In genomic region chr13:98868236-98868923, GRCm38 (mm10) we compare ENCODE assay signal across 11 mouse cellular contexts. TPM values are rescaled to one million over a fixed set of nuclear protein-coding genes. Genes with fewer than 3 reads are reported as not detected.
DNase-seq lines count a peak whose midpoint lies in the region; ATAC-seq and TF ChIP-seq lines count a peak whose summit lies in the region.
"Had no signal": no experiment of that assay in that cellular context is flagged by ENCODE, and none has a peak within 500 bp of the region (broad histone marks: within the 10 kb centered on the region; RNA-seq: fewer than 3 reads in every experiment).

No protein-coding gene starts in this region.

- no peaks in the 10 kb centered on the region for H3K9me3 ChIP-seq in kidney, embryonic 15.5 days (replicated peaks)
- H3K9me3 ChIP-seq in intestine, embryonic 16.5 days (ENCODE audit: control insufficient read depth, low read length) = no peaks in the 10 kb centered on the region
- H3K9me3 ChIP-seq: embryonic facial prominence, embryonic 10.5 days; hindbrain, embryonic 10.5 days; liver, embryonic 13.5 days had no signal

- TF ChIP-seq CTCF in kidney, adult 2 months (conservative IDR thresholded peaks at IDR 0.05; ENCODE audit: insufficient read depth, insufficient read length, low read depth, low read length) = no peak
- TF ChIP-seq CTCF in C2C12 (IDR thresholded peaks at IDR 0.05; ENCODE audit: control insufficient read depth, insufficient read depth, insufficient read length) = no peak

- WGBS in kidney, adult 2 months = 66% methylated on average over 9 of the region's 9 CpGs
- WGBS in kidney, embryonic 15.5 days = 86% methylated on average over 9 of the region's 9 CpGs
- WGBS in intestine, embryonic 16.5 days = 83% methylated on average over 9 of the region's 9 CpGs

- peaks cover 14% of the 10 kb centered on the region for H3K79me3 ChIP-seq in C2C12 (ENCODE audit: low read depth)

- peaks cover 18% of the 10 kb centered on the region for H3K36me3 ChIP-seq in kidney, adult 2 months (ENCODE audit: control insufficient read depth, insufficient read depth, low read length)
- peaks cover 98% of the 10 kb centered on the region for H3K36me3 ChIP-seq in kidney, embryonic 15.5 days
- H3K36me3 ChIP-seq in C2C12 (ENCODE audit: control insufficient read depth, insufficient read depth) = peaks cover 97% of the 10 kb centered on the region
- H3K36me3 ChIP-seq in intestine, embryonic 16.5 days (ENCODE audit: control insufficient read depth, insufficient read depth, low read length) = peaks cover 18% of the 10 kb centered on the region

- H3K27me3 ChIP-seq in kidney, adult 2 months (replicated peaks; ENCODE audit: control insufficient read depth, insufficient read depth, low read length) = no peaks in the 10 kb centered on the region
- H3K27me3 ChIP-seq in kidney, embryonic 15.5 days = no peaks in the 10 kb centered on the region
- H3K27me3 ChIP-seq in C2C12 (ENCODE audit: control insufficient read depth, insufficient read depth, insufficient read length) = no peaks in the 10 kb centered on the region
- H3K27me3 ChIP-seq in intestine, embryonic 16.5 days (replicated peaks; ENCODE audit: control insufficient read depth, insufficient read depth, low read length) = no peaks in the 10 kb centered on the region
- H3K27me3 ChIP-seq: liver, embryonic 13.5 days had no signal

- TF ChIP-seq POLR2A in kidney, adult 2 months (IDR thresholded peaks at IDR 0.05; ENCODE audit: low read depth, low read length) = no peak

- no peak overlapping the region for H3ac ChIP-seq in C2C12 (ENCODE audit: control insufficient read depth, insufficient read length, low read depth)

- peaks cover 25% of the 10 kb centered on the region for H3K79me2 ChIP-seq in C2C12 (ENCODE audit: control insufficient read depth, insufficient read depth)

- H3K4me3 ChIP-seq in kidney, adult 2 months (ENCODE audit: insufficient read depth, low read depth, low read length) = no peak overlapping the region
- H3K4me3 ChIP-seq in kidney, embryonic 15.5 days (replicated peaks) = no peak overlapping the region
- H3K4me3 ChIP-seq in C2C12 (ENCODE audit: insufficient read depth, poor library complexity, severe bottlenecking) = no peak overlapping the region
- H3K4me3 ChIP-seq in intestine, embryonic 16.5 days (ENCODE audit: low read length) = no peak overlapping the region
- H3K4me3 ChIP-seq: embryonic facial prominence, embryonic 10.5 days; hindbrain, embryonic 10.5 days; liver, embryonic 13.5 days had no signal

- no peak overlapping the region for H3K9ac ChIP-seq in kidney, embryonic 15.5 days
- H3K9ac ChIP-seq in intestine, embryonic 16.5 days (ENCODE audit: low read depth, low read length) = no peak overlapping the region
- H3K9ac ChIP-seq: liver, embryonic 13.5 days had no signal

- ATAC-seq in kidney, embryonic 15.5 days (replicated peaks; ENCODE audit: low FRiP score) = no peak
- ATAC-seq in intestine, embryonic 16.5 days = peak; percentile 49; the same call in 1 of the 2 replicates

- peak; percentile 67 for DNase-seq in kidney, adult 2 months
- DNase-seq in kidney, postnatal 36 days = peak; percentile 46 to 50
- no peak for DNase-seq in frontal cortex, postnatal 14 days (ENCODE audit: low spot score in 2 of 2)
- DNase-seq in adrenal gland, postnatal 36 days = no peak
- DNase-seq: right cerebral cortex, postnatal 25 days had no signal

- peaks cover 14% of the 10 kb centered on the region; the same call in 1 of the 2 replicates for H3K4me1 ChIP-seq in kidney, adult 2 months (ENCODE audit: control insufficient read depth, insufficient read depth, low read length)
- H3K4me1 ChIP-seq in kidney, embryonic 15.5 days = 0 out of 2 replicates have a peak, but pooled peaks cover 3% of the 10 kb centered on the region
- 0 out of 2 replicates have a peak, but pooled peaks cover 3% of the 10 kb centered on the region for H3K4me1 ChIP-seq in intestine, embryonic 16.5 days (ENCODE audit: control insufficient read depth, insufficient read depth, low read length)
- H3K4me1 ChIP-seq: embryonic facial prominence, embryonic 10.5 days had no signal

- peak overlapping the region; percentile 51; the same call in 1 of the 2 replicates for H3K27ac ChIP-seq in kidney, adult 2 months (ENCODE audit: insufficient read depth, low read depth, low read length)
- no peak overlapping the region for H3K27ac ChIP-seq in kidney, embryonic 15.5 days
- H3K27ac ChIP-seq in intestine, embryonic 16.5 days (ENCODE audit: low read length) = peak overlapping the region; percentile 23; the same call in 1 of the 2 replicates
- H3K27ac ChIP-seq: embryonic facial prominence, embryonic 10.5 days; hindbrain, embryonic 10.5 days; liver, embryonic 13.5 days had no signal

- no peak overlapping the region for H3K4me2 ChIP-seq in kidney, embryonic 15.5 days
- no peak overlapping the region for H3K4me2 ChIP-seq in intestine, embryonic 16.5 days (ENCODE audit: low read depth, low read length)
- H3K4me2 ChIP-seq: liver, embryonic 13.5 days had no signal

TF ChIP-seq in C2C12, 6 proteins besides CTCF, POLR2A, EP300 and RAD21:
- peak; percentile 53 for TF ChIP-seq MYOD1 (IDR thresholded peaks at IDR 0.05; ENCODE audit: control insufficient read depth, insufficient read length, low read depth)
- TF ChIP-seq MAX (IDR thresholded peaks at IDR 0.05) = no peak

RNA-seq across cellular contexts. Expression of gene Fcho2, which starts 53.1 kb away (rescaled TPM):
- polyA plus RNA-seq in kidney, adult 2 months (2012; rRNA removed) = 17.5 and 17.8 TPM in 2 replicates
- polyA plus RNA-seq in kidney, embryonic 15.5 days (2015; fragmentation: Nextera tagmentation; extraction: Ambion mirVana) = 41.6 and 42.8 TPM in 2 replicates
- polyA plus RNA-seq in C2C12 (2012; fragmentation: generic; extraction: Trizol) = 3.1 TPM
- polyA plus RNA-seq in intestine, embryonic 16.5 days (2015; fragmentation: Nextera tagmentation; extraction: Ambion mirVana) = 31.2 and 31.9 TPM in 2 replicates
- 10 to 100 TPM; 47.1 to 51.0 TPM for total RNA-seq in adrenal gland, postnatal 36 days (2021)

RNA-seq across cellular contexts. Expression of gene Tnpo1, which starts 57.8 kb away (rescaled TPM):
- polyA plus RNA-seq in kidney, adult 2 months (2012; rRNA removed) = 25.0 and 27.0 TPM in 2 replicates
- 69.0 and 77.0 TPM in 2 replicates for polyA plus RNA-seq in kidney, embryonic 15.5 days (2015; fragmentation: Nextera tagmentation; extraction: Ambion mirVana)
- 44.1 TPM for polyA plus RNA-seq in C2C12 (2012; fragmentation: generic; extraction: Trizol)
- 49.7 and 50.7 TPM in 2 replicates for polyA plus RNA-seq in intestine, embryonic 16.5 days (2015; fragmentation: Nextera tagmentation; extraction: Ambion mirVana)
- total RNA-seq in adrenal gland, postnatal 36 days (2021) = 100 to 1,000 TPM; 129 to 141 TPM

Comparison
In these comparisons a context has a peak if more than half of its experiments do, and no peak if none do; other contexts are left out.
1. DNase-seq: peak in kidney, adult 2 months (single experiment) and kidney, postnatal 36 days (2 of 2); none in frontal cortex, postnatal 14 days (0 of 2) and adrenal gland, postnatal 36 days (0 of 2).